8 mouse cellular contexts compared by ENCODE assay signal in the genomic region with DNA sequence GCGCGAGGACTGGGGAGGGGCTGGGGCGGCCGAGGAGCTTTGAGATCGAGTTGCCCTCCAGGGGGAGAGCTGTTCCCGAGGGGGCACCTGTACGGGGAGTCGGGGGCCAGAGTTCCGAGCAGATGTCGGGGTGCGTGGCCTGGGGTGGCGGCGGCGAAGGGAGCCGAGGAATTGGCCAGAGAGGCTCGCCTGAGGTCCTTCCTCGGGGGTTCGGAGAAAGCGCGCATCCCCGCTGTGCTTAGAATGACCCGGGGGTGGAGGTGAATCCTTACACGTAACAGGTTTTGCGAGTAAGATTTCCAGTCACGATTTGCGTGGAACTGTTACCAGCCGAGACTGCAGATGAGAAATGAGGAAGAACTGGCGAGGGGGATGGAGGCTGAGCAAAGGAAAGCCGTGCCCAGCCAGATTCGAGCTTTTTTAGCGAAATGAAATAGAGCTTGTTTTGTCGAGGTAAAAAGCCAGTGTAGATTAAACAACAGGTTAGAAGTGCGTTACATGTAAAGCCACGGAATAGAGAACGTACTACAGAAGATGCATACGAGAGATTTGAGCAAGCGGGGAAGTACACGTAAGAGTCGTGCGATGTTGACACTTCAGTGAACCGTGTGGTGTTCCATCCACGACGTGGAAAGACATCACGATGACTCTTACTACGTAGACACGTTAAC. TPM values are rescaled to one million over a fixed set of nuclear protein-coding genes. Genes with fewer than 3 reads are reported as not detected.
DNase-seq lines count a peak whose midpoint lies in the region; ATAC-seq and TF ChIP-seq lines count a peak whose summit lies in the region.

No protein-coding gene starts in this region.

- H3K27ac ChIP-seq in forebrain, embryonic 10.5 days, result peak overlapping the region; percentile 98
- H3K27ac ChIP-seq in hindbrain, embryonic 14.5 days, result peak overlapping the region; percentile 95
- H3K27ac ChIP-seq in midbrain, embryonic 10.5 days (replicated peaks), result peak overlapping the region; percentile 95
- peak overlapping the region; percentile 87 for H3K27ac ChIP-seq in stomach, embryonic 15.5 days

- in situ Hi-C loops in Patski (cut with MboI; ENCODE audit: low pct_unique_long_range_greater_than_20kb), result no loop called here

- H3K9ac ChIP-seq in hindbrain, embryonic 14.5 days, result peak overlapping the region; percentile 93
- H3K9ac ChIP-seq in stomach, embryonic 15.5 days, result peak overlapping the region; percentile 93

- peak; percentile 58 for ATAC-seq in Patski
- no peak for ATAC-seq in hindbrain, embryonic 14.5 days (ENCODE audit: low FRiP score)
- peak; percentile 53 for ATAC-seq in stomach, embryonic 15.5 days (ENCODE audit: insufficient read depth, low FRiP score, low read depth)

- WGBS in forebrain, embryonic 10.5 days, result under 1% methylated on average over 46 of the region's 46 CpGs
- WGBS in hindbrain, embryonic 14.5 days, result under 1% methylated on average over 46 of the region's 46 CpGs
- WGBS in midbrain, embryonic 10.5 days, result under 1% methylated on average over 46 of the region's 46 CpGs
- WGBS in stomach, embryonic 15.5 days, result under 1% methylated on average over 43 of the region's 46 CpGs

- H3K4me3 ChIP-seq in forebrain, embryonic 10.5 days, result peak overlapping the region; percentile 94
- H3K4me3 ChIP-seq in hindbrain, embryonic 14.5 days (replicated peaks; ENCODE audit: low read length), result peak overlapping the region; percentile 98
- peak overlapping the region; percentile 93 for H3K4me3 ChIP-seq in midbrain, embryonic 10.5 days
- H3K4me3 ChIP-seq in stomach, embryonic 15.5 days (replicated peaks), result peak overlapping the region; percentile 85

- peaks cover 20% of the 10 kb centered on the region for H3K36me3 ChIP-seq in forebrain, embryonic 10.5 days (replicated peaks)
- H3K36me3 ChIP-seq in hindbrain, embryonic 14.5 days (replicated peaks; ENCODE audit: control insufficient read depth, insufficient read depth), result peaks cover 21% of the 10 kb centered on the region
- H3K36me3 ChIP-seq in midbrain, embryonic 10.5 days, result peaks cover 21% of the 10 kb centered on the region
- H3K36me3 ChIP-seq in stomach, embryonic 15.5 days, result peaks cover 2% of the 10 kb centered on the region; the same call in 1 of the 2 replicates

- H3K27me3 ChIP-seq in Patski, result no peaks in the 10 kb centered on the region
- no peaks in the 10 kb centered on the region for H3K27me3 ChIP-seq in forebrain, embryonic 10.5 days (ENCODE audit: poor library complexity, severe bottlenecking)
- H3K27me3 ChIP-seq in hindbrain, embryonic 14.5 days (ENCODE audit: control insufficient read depth, insufficient read depth, low read length), result no peaks in the 10 kb centered on the region
- H3K27me3 ChIP-seq in midbrain, embryonic 10.5 days (ENCODE audit: low read depth, poor library complexity, severe bottlenecking), result no peaks in the 10 kb centered on the region
- no peaks in the 10 kb centered on the region for H3K27me3 ChIP-seq in stomach, embryonic 15.5 days (replicated peaks)

- POLR2A ChIA-PET in Patski (lab: Charles Lee), result interaction anchor here (0.6 kb wide), 2 partner anchors 16 to 28 kb away, joined by 3 to 5 read pairs; no protein-coding TSS in a partner anchor

- no peak for TF ChIP-seq CTCF in Patski (IDR thresholded peaks at IDR 0.05)

- peak; percentile 60 to 71 for DNase-seq in heart, adult 18-20 months
- DNase-seq in heart, postnatal 4 days, result no peak
- DNase-seq in Patski (ENCODE audit: low read depth, low spot score), result no peak
- DNase-seq in forebrain, embryonic 10.5 days (ENCODE audit: extremely low spot score, low spot score), result no peak
- peak; percentile 37 for DNase-seq in hindbrain, embryonic 14.5 days (ENCODE audit: low spot score)
- peak; percentile 71 to 73 for DNase-seq in left cerebral cortex, postnatal 36 days (ENCODE audit: low spot score in 2 of 2)
- DNase-seq in midbrain, embryonic 10.5 days (ENCODE audit: low spot score), result no peak

- CTCF ChIA-PET in Patski (lab: Charles Lee), result interaction anchor here (0.6 kb wide), 1 partner anchor 14 kb away, joined by 3 read pairs; no protein-coding TSS in a partner anchor

- peak overlapping the region; percentile 65 for H3K4me2 ChIP-seq in hindbrain, embryonic 14.5 days (replicated peaks)
- peak overlapping the region; percentile 64 for H3K4me2 ChIP-seq in stomach, embryonic 15.5 days

- peaks cover 7% of the 10 kb centered on the region; the same call in 1 of the 2 replicates for H3K9me3 ChIP-seq in forebrain, embryonic 10.5 days
- 0 out of 2 replicates have a peak, but pooled peaks cover 4% of the 10 kb centered on the region for H3K9me3 ChIP-seq in hindbrain, embryonic 14.5 days (ENCODE audit: control insufficient read depth, low read length)
- peaks cover 6% of the 10 kb centered on the region; the same call in 1 of the 2 replicates for H3K9me3 ChIP-seq in midbrain, embryonic 10.5 days (replicated peaks)
- H3K9me3 ChIP-seq in stomach, embryonic 15.5 days, result no peaks in the 10 kb centered on the region

- peaks cover 27% of the 10 kb centered on the region for H3K4me1 ChIP-seq in forebrain, embryonic 10.5 days
- H3K4me1 ChIP-seq in hindbrain, embryonic 14.5 days (replicated peaks; ENCODE audit: control insufficient read depth, insufficient read depth, low read length), result peaks cover 14% of the 10 kb centered on the region
- H3K4me1 ChIP-seq in midbrain, embryonic 10.5 days, result peaks cover 27% of the 10 kb centered on the region
- no peaks in the 10 kb centered on the region for H3K4me1 ChIP-seq in stomach, embryonic 15.5 days

- intact Hi-C loops in left cerebral cortex, postnatal 36 days (cut with DNase I), result loop anchor here (2.0 kb wide), 1 partner anchor 22 kb away; a partner anchor contains a TSS

RNA-seq across cellular contexts. Expression of a gene that starts 0.8 kb away (rescaled TPM):
- total RNA-seq in heart, adult 18-20 months (2021), result 10 to 100 TPM; 19.4 to 24.3 TPM
- total RNA-seq in heart, postnatal 4 days (2021), result 10 to 100 TPM; 18.2 to 18.8 TPM
- 46.3 TPM for polyA plus RNA-seq in Patski (2021)
- polyA plus RNA-seq in forebrain, embryonic 10.5 days (2016; fragmentation: Nextera tagmentation; extraction: Ambion mirVana), result 49.0 and 49.2 TPM in 2 replicates
- 70.6 and 80.0 TPM in 2 replicates for polyA plus RNA-seq in hindbrain, embryonic 14.5 days (2014; fragmentation: Nextera tagmentation; extraction: Ambion mirVana)
- 100 to 1,000 TPM in 1 of 2 experiments, 10 to 100 TPM in 1; 99.2 to 117 TPM for total RNA-seq in left cerebral cortex, postnatal 36 days (2021)
- 52.3 and 53.0 TPM in 2 replicates for polyA plus RNA-seq in midbrain, embryonic 10.5 days (2016; fragmentation: Nextera tagmentation; extraction: Ambion mirVana)
- 53.1 and 53.7 TPM in 2 replicates for polyA plus RNA-seq in stomach, embryonic 15.5 days (2015; fragmentation: Nextera tagmentation; extraction: Ambion mirVana)

RNA-seq across cellular contexts. Expression of a gene that starts 22.7 kb away (rescaled TPM):
- 1 to 10 TPM; 4.6 to 4.9 TPM for total RNA-seq in heart, adult 18-20 months (2021)
- total RNA-seq in heart, postnatal 4 days (2021), result 1 to 10 TPM; 6.6 to 8.1 TPM
- polyA plus RNA-seq in Patski (2021), result 12.0 TPM
- 32.8 and 34.8 TPM in 2 replicates for polyA plus RNA-seq in forebrain, embryonic 10.5 days (2016; fragmentation: Nextera tagmentation; extraction: Ambion mirVana)
- polyA plus RNA-seq in hindbrain, embryonic 14.5 days (2014; fragmentation: Nextera tagmentation; extraction: Ambion mirVana), result 11.8 and 12.2 TPM in 2 replicates
- 10 to 100 TPM; 12.5 to 12.6 TPM for total RNA-seq in left cerebral cortex, postnatal 36 days (2021)
- polyA plus RNA-seq in midbrain, embryonic 10.5 days (2016; fragmentation: Nextera tagmentation; extraction: Ambion mirVana), result 26.7 and 28.5 TPM in 2 replicates
- 20.3 and 21.0 TPM in 2 replicates for polyA plus RNA-seq in stomach, embryonic 15.5 days (2015; fragmentation: Nextera tagmentation; extraction: Ambion mirVana)

Comparison
In these comparisons a context has a peak if more than half of its experiments do, and no peak if none do; other contexts are left out.
1. DNase-seq: peak in heart, adult 18-20 months (2 of 2), hindbrain, embryonic 14.5 days (single experiment) and left cerebral cortex, postnatal 36 days (2 of 2); none in heart, postnatal 4 days (single experiment), Patski (single experiment), forebrain, embryonic 10.5 days (single experiment) and midbrain, embryonic 10.5 days (single experiment).
2. Peak in every context shown above with its lines, with median percentiles within 50 percentile points of each other: H3K27ac ChIP-seq and H3K4me3 ChIP-seq.